Mouse (Mus musculus) myocyte (in vitro differentiated cells): Measurements from ENCODE around the gene Cda.

ENCODE experiments used
- E2F4 ChIP-seq: IDR thresholded peaks from one replicate; pipeline ENCODE4 v1.6.1; 2011; ENCODE audit warnings: mild to moderate bottlenecking, control low read depth, moderate library complexity; ENCODE audit not compliant: insufficient read depth
- MAX ChIP-seq: IDR thresholded peaks from one replicate; pipeline ENCODE4 v1.6.1; 2011; ENCODE audit warnings: low read depth, mild to moderate bottlenecking, control low read depth
- MYOD1 ChIP-seq, 3 experiments: IDR thresholded peaks; one replicate each; pipeline ENCODE4 v1.6.1; 2011; ENCODE audit warnings: control low read depth in 2 of 3, low read depth in 2 of 3, mild to moderate bottlenecking in 2 of 3, moderate library complexity in 1 of 3; ENCODE audit not compliant: insufficient read length in 2 of 3, control insufficient read depth in 1 of 3
- MYOG ChIP-seq, 3 experiments: IDR thresholded peaks; one replicate each; pipeline ENCODE4 v1.6.1; 2011; ENCODE audit warnings: control low read depth in 2 of 3, low read depth in 2 of 3, mild to moderate bottlenecking in 2 of 3; ENCODE audit not compliant: insufficient read length in 2 of 3, control insufficient read depth in 1 of 3, insufficient read depth in 1 of 3
- POLR2A ChIP-seq: IDR thresholded peaks from one replicate; pipeline ENCODE4 v1.6.1; 2011; ENCODE audit warnings: low read depth, mild to moderate bottlenecking, control low read depth, moderate library complexity; ENCODE audit not compliant: insufficient read length
- POLR2AphosphoS2 ChIP-seq: IDR thresholded peaks from one replicate; pipeline ENCODE4 v1.6.1; 2011; ENCODE audit warnings: low read depth, control low read depth; ENCODE audit not compliant: insufficient read length
- REST ChIP-seq: IDR thresholded peaks from one replicate; pipeline ENCODE4 v1.6.1; 2011; ENCODE audit warnings: mild to moderate bottlenecking, control low read depth, moderate library complexity; ENCODE audit not compliant: insufficient read depth, insufficient read length
- SRF ChIP-seq: IDR thresholded peaks from one replicate; pipeline ENCODE4 v1.6.1; 2011; ENCODE audit warnings: low read depth; ENCODE audit not compliant: control insufficient read depth, insufficient read length
- TCF12 ChIP-seq: IDR thresholded peaks from one replicate; pipeline ENCODE4 v1.6.1; 2011; ENCODE audit warnings: mild to moderate bottlenecking, control low read depth; ENCODE audit not compliant: poor library complexity, insufficient read depth, severe bottlenecking

GRCm38 (mm10) chr4:138293949-138294550 lies 73.7 kb downstream of the Cda start:
- TF ChIP-seq TCF12 (no peak), POLR2A (no peak), SRF (no peak), REST (no peak), MAX (no peak), MYOG (IDR thresholded peaks at IDR 0.05; ENCODE audit: control insufficient read depth in 1 of 3, insufficient read depth in 1 of 3, insufficient read length in 2 of 3, low read depth in 2 of 3) (no peak), POLR2AphosphoS2 (no peak), MYOD1 (IDR thresholded peaks at IDR 0.05; ENCODE audit: control insufficient read depth in 1 of 3, insufficient read length in 2 of 3, low read depth in 2 of 3) (no peak), E2F4 (no peak)
